Mouse (Mus musculus): ENCODE measurements around the gene Apex1. TPM values are rescaled to one million over a fixed set of nuclear protein-coding genes. Genes with fewer than 3 reads are reported as not detected.
"Not testable (repeated sequence)": the region's sequence is repeated elsewhere in the genome, so short reads cannot be mapped to it uniquely, and the experiment has no call there.

The Apex1 gene
- total and polyA plus RNA-seq, 3 experiments: 142 to 165 (median 162) TPM

DNA sequence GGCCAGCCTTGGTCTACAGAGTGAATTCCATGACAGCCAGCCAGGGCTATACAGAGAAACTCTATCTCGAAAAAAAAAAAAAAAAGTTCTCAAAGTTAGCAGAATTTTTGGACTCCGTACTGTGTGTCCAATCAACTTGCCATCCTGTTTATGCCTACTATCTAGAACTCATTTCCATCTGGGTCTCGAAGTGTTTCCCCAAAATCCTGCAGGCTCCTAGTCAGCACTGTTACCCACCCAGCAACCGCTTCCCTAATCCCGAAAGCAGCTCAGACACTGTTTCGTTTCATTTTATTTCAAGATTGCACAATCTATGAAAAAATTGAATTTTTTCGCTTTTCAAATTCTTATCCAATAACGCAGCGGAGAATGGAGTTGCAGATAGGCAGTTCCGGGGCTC is 30.7 kb downstream of the Apex1 start:
- ATAC-seq (ENCODE audit: extremely low read depth, insufficient number of reproducible peaks, low FRiP score, poor library complexity, severe bottlenecking): no peak
- Histone ChIP-seq H3K4me1 (ENCODE audit: insufficient read depth, low read depth, low read length) (no peaks in the 10 kb centered on the region), H3K9me3 (replicated peaks) (no peaks in the 10 kb centered on the region), H3K4me3 (ENCODE audit: low read depth, low read length) (no peak overlapping the region), H3K27me3 (ENCODE audit: insufficient read depth, low read length) (no peaks in the 10 kb centered on the region), H3K36me3 (replicated peaks) (peaks cover 6% of the 10 kb centered on the region)
- TF ChIP-seq GATA2 (IDR thresholded peaks at IDR 0.05; ENCODE audit: borderline replicate concordance, low read depth, low read length) (no peak), CTCF (IDR thresholded peaks at IDR 0.05; ENCODE audit: low read depth, low read length) (no peak), TAL1 (conservative IDR thresholded peaks at IDR 0.05; ENCODE audit: low read depth, low read length) (no peak)
- DNase-seq (ENCODE audit: low spot score): no peak

DNA sequence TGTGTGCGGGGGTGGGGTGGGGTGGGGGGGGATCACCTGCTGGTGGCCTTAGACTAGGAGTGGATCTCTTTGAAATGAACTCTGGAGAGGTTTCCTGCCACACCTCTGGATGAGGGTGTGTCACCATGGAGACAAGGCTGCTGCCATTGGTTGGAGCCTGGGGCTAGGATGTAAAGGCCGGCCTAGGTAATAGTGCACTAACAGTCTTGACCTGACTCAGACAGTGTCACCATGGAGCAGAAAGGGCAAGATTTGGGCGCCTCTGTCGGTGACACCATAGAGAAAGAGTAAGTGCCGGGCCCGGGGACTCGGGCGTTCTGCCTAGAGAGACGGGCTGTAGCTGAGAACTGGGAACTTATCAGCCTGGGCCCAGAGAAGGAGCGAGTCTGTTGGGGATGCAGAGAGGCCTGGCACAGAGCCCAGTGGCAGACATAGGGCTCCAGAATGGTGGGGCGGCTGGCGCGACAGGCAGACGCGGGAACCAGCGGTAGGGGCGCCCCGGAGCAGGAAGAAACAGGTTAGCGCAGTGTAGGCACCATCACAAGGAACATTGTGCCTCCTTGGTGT is 31.3 kb downstream of the Apex1 start, which contains the start of gene Pnp2:
Pnp2 (plus strand) TSS at position 51 of the 567 bp plus-strand sequence.
- not testable (repeated sequence) for H3K9me3 ChIP-seq (replicated peaks); H3K4me1 ChIP-seq (ENCODE audit: insufficient read depth, low read depth, low read length); H3K27me3 ChIP-seq (ENCODE audit: insufficient read depth, low read length); DNase-seq (ENCODE audit: low spot score); H3K36me3 ChIP-seq (replicated peaks)
- peak within 1 kb of the TSS; percentile 63; the same call in 1 of the 2 replicates for H3K4me3 ChIP-seq (ENCODE audit: low read depth, low read length)
- ATAC-seq (ENCODE audit: extremely low read depth, insufficient number of reproducible peaks, low FRiP score, poor library complexity, severe bottlenecking): peak; percentile 67

DNA sequence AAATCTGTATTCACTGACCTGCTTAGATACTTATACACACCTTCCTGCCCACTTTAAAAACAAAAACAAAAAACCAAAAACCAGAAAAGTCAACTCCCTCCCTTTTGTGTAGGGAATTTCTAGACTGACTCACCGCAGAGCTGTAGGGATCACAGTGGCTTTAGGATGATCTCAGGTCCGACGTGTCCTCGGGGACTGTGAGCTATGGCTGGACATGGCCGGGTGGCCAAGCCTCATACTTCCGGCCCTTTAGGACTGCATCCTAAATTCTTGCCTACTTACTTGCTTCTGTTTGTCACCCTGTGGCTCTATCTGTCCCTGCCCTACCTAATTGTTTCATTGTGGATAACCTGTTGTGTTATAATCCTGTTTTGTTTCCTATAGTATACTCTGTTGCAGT is 32.0 kb downstream of the Apex1 start:
- ATAC-seq (ENCODE audit: extremely low read depth, insufficient number of reproducible peaks, low FRiP score, poor library complexity, severe bottlenecking); DNase-seq (ENCODE audit: low spot score); H3K9me3 ChIP-seq (replicated peaks); H3K4me1 ChIP-seq (ENCODE audit: insufficient read depth, low read depth, low read length); H3K36me3 ChIP-seq (replicated peaks); H3K27me3 ChIP-seq (ENCODE audit: insufficient read depth, low read length): not testable (repeated sequence)
- peak overlapping the region; percentile 63; the same call in 1 of the 2 replicates for H3K4me3 ChIP-seq (ENCODE audit: low read depth, low read length)

DNA sequence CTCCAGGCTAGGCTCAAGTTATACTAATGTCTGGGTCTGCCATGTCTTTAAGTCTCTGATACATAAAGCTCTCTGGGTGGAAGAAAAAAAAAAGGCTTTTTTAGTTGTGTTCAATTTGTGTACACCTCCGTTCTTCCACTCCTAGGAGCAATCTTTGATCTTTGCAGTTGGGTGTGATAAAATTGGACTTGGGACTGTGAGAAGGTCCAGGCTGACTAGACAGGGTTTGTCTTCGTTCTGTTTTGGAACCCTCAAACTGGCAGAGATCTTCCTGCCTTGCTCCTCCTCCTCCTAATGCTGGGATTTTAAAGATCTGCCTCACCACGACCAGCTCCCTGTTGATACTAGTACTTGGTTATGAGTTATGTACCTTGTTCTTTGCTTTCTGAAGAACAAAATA is 32.4 kb downstream of the Apex1 start:
- not testable (repeated sequence) for H3K36me3 ChIP-seq (replicated peaks); H3K9me3 ChIP-seq (replicated peaks); H3K27me3 ChIP-seq (ENCODE audit: insufficient read depth, low read length); ATAC-seq (ENCODE audit: extremely low read depth, insufficient number of reproducible peaks, low FRiP score, poor library complexity, severe bottlenecking); H3K4me3 ChIP-seq (ENCODE audit: low read depth, low read length); DNase-seq (ENCODE audit: low spot score); H3K4me1 ChIP-seq (ENCODE audit: insufficient read depth, low read depth, low read length)

DNA sequence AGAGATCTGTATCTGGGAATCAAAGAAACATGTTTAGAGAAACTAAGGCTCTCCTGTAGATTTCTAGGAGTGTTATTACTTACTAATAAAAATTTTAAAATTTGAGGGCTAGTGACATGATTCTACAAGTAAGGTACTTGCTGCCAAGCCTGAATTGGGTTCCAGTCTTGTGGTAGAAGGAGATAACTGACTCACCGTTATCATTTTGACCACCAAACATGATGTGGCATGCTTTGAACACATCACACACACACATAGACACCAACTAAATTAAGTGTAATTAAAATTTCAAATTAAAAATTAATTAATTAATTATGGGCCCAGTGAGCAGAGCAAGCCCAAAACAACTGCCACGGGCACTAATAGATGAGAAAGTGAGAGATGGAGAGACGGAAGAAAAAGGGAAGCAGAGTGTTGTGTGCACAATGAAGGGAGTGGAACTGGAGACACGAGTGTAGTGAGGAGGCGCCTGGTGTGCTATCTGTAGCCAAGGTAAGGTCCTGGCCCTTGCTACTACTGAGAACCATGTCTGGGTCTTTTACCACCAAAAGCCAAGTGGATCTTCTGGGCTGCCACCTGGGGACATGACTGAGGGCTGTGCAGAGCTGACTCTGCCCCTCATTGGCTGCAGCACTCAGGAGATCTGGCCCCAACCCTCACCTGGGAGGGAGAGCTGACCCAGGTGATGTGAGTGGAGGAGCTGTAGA is 33.7 kb downstream of the Apex1 start:
- H3K4me3 ChIP-seq (ENCODE audit: low read depth, low read length); H3K9me3 ChIP-seq (replicated peaks); ATAC-seq (ENCODE audit: extremely low read depth, insufficient number of reproducible peaks, low FRiP score, poor library complexity, severe bottlenecking); H3K27me3 ChIP-seq (ENCODE audit: insufficient read depth, low read length); H3K4me1 ChIP-seq (ENCODE audit: insufficient read depth, low read depth, low read length); H3K36me3 ChIP-seq (replicated peaks); DNase-seq (ENCODE audit: low spot score): not testable (repeated sequence)

DNA sequence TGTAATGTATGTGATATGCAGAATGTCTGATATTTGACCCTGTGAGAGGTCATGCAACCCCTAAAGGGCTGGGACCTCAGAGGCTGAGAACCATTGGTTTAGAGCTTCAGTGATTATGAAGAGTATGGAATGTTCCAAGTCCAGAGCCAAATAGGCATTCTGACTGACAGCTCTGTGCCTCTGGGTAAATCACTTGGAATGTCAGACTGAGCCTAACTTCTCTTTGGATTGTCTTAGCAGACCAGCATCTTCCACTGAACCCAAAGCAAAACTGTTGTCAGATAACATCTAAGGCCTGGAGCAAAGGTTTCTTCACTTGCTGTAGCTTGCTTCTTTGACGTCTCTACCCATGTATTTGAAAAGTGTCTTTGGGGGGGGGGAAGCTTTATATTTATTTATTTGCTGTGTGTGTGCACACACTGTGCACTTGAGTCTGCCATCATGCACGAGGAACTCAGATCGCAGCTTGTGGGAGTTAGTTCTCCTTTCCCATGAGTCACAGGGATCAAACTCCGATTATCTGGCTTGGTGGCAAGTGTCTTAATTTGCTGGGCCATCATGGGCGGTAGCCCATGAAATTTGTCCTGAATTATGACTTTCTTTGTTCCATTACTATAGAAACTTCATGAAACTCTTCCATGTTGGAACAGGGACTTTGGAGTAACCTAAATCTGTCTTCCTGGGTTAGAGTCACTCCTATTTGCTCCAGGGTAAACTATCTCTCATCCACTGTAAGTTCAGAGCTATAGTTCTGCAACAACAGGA is 43.6 kb downstream of the Apex1 start:
- Histone ChIP-seq H3K36me3 (replicated peaks) (peaks cover 2% of the 10 kb centered on the region), H3K27me3 (ENCODE audit: insufficient read depth, low read length) (peaks cover 2% of the 10 kb centered on the region; the same call in 1 of the 2 replicates), H3K4me1 (ENCODE audit: insufficient read depth, low read depth, low read length) (peaks cover 13% of the 10 kb centered on the region), H3K9me3 (replicated peaks) (no peaks in the 10 kb centered on the region), H3K4me3 (ENCODE audit: low read depth, low read length) (no peak overlapping the region)
- TF ChIP-seq TAL1 (conservative IDR thresholded peaks at IDR 0.05; ENCODE audit: low read depth, low read length) (no peak), CTCF (IDR thresholded peaks at IDR 0.05; ENCODE audit: low read depth, low read length) (no peak), GATA1 (IDR thresholded peaks at IDR 0.05; ENCODE audit: borderline replicate concordance, low read length) (no peak), POLR2AphosphoS5 (IDR thresholded peaks at IDR 0.05; ENCODE audit: insufficient replicate concordance, low read depth, low read length) (no peak), GATA2 (IDR thresholded peaks at IDR 0.05; ENCODE audit: borderline replicate concordance, low read depth, low read length) (no peak)
- DNase-seq (ENCODE audit: low spot score) (no peak), ATAC-seq (ENCODE audit: extremely low read depth, insufficient number of reproducible peaks, low FRiP score, poor library complexity, severe bottlenecking) (no peak)

DNA sequence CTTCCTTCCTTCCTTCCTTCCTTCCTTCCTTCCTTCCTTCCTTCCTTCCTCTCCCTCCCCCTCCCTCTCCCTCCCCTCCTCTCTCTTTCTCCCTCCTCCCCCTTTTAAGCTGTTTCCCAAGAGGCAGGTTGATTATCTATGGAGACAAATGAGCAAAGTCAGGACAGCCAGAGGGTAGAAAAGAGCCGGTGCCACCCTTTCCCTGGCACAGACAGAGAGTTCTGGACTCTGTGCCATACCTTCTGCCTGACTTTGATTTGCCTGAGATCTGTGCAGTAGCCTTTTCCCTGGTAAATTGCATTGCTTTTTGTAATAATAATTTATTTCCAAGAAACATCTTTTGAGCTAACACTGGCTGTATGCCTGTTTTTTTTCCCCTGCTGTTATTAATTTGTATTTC is 44.3 kb downstream of the Apex1 start:
- no peak for DNase-seq (ENCODE audit: low spot score)

More for the DNA sequence above, 44.3 kb downstream of the Apex1 start:
- Histone ChIP-seq H3K27me3 (ENCODE audit: insufficient read depth, low read length) (peaks cover 2% of the 10 kb centered on the region; the same call in 1 of the 2 replicates), H3K4me3 (ENCODE audit: low read depth, low read length) (no peak overlapping the region), H3K36me3 (replicated peaks) (no peaks in the 10 kb centered on the region), H3K9me3 (replicated peaks) (no peaks in the 10 kb centered on the region), H3K4me1 (ENCODE audit: insufficient read depth, low read depth, low read length) (peaks cover 13% of the 10 kb centered on the region)
- no peak for ATAC-seq (ENCODE audit: extremely low read depth, insufficient number of reproducible peaks, low FRiP score, poor library complexity, severe bottlenecking)
- TF ChIP-seq TAL1 (conservative IDR thresholded peaks at IDR 0.05; ENCODE audit: low read depth, low read length) (no peak), POLR2AphosphoS5 (IDR thresholded peaks at IDR 0.05; ENCODE audit: insufficient replicate concordance, low read depth, low read length) (no peak), GATA1 (IDR thresholded peaks at IDR 0.05; ENCODE audit: borderline replicate concordance, low read length) (no peak), GATA2 (IDR thresholded peaks at IDR 0.05; ENCODE audit: borderline replicate concordance, low read depth, low read length) (no peak), CTCF (IDR thresholded peaks at IDR 0.05; ENCODE audit: low read depth, low read length) (no peak)

All from G1E (cell line).